Mouse (Mus musculus): ENCODE measurements around the gene Xpot. TPM values are rescaled to one million over a fixed set of nuclear protein-coding genes. Genes with fewer than 3 reads are reported as not detected.

Gene Xpot
- polyA plus RNA-seq, 1 experiment from 2014 or later: 30.3 TPM

GRCm38 (mm10) chr10:121615146-121615870 lies 10.8 kb downstream of the Xpot start:
- Histone ChIP-seq H3K4me2 (no peak overlapping the region), H3K36me3 (replicated peaks) (peaks cover 53% of the 10 kb centered on the region), H3K27ac (no peak overlapping the region)

DNA sequence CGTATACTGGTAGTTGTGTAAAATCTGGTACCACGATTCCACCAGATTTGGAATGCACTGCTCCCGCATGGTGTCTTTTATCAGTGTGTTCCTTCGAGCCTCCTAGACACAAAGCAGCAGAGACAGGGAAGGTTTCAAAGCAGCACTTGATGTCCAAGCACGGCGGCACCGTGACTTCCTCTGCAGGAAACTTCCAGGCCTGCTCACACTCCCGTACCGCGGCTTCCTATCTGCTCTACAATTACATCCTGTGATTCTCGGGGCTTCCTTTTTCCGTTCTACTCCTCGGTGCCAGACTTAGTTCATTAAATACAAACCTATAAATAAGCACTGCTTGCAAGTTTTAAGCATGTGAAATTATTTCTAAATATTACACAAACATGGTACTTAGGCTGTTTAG lies 12.6 kb downstream of the Xpot start:
- ATAC-seq (replicated peaks): no peak
- Histone ChIP-seq H3K9me3 (no peaks in the 10 kb centered on the region), H3K36me3 (replicated peaks) (peaks cover 62% of the 10 kb centered on the region), H3K9ac (no peak overlapping the region), H3K27ac (no peak overlapping the region), H3K4me3 (no peak overlapping the region), H3K27me3 (replicated peaks) (no peaks in the 10 kb centered on the region), H3K4me2 (no peak overlapping the region), H3K4me1 (no peaks in the 10 kb centered on the region)
- 90% methylated on average over 13 of the region's 13 CpGs for WGBS

More at GRCm38 (mm10) chr10:121615146-121615870, 10.8 kb downstream of the Xpot start:
- WGBS: 92% methylated on average over 13 of the region's 13 CpGs
- Histone ChIP-seq H3K9me3 (no peaks in the 10 kb centered on the region), H3K27me3 (replicated peaks) (no peaks in the 10 kb centered on the region), H3K9ac (no peak overlapping the region), H3K4me1 (no peaks in the 10 kb centered on the region), H3K4me3 (no peak overlapping the region)
- ATAC-seq (replicated peaks): no peak

DNA sequence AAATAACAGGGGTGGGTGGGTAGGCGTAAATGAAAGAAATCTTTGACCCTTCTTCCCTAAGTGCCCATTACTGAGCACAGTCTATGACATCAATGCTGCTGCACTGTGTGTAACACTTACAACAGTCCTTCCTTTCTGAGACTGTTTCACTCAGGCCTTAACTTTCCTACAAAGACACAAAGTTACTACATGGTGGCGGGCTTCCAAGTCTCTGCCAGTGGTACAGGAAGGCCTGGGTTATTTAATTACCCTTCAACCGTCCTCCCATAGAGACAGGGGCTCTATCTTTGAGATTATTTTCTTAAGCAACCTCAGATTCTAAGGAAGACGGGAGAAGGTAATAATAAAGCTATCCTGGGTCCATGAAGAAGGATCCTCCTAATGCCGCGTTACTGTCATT lies 13.7 kb downstream of the Xpot start:
- H3K4me2 ChIP-seq: no peak overlapping the region
- no peaks in the 10 kb centered on the region for H3K4me1 ChIP-seq
- WGBS: 93% methylated on average over 6 of the region's 6 CpGs
- no peaks in the 10 kb centered on the region for H3K27me3 ChIP-seq (replicated peaks)
- no peak overlapping the region for H3K27ac ChIP-seq
- H3K36me3 ChIP-seq (replicated peaks): peaks cover 53% of the 10 kb centered on the region
- H3K9ac ChIP-seq: no peak overlapping the region
- no peak for ATAC-seq (replicated peaks)
- no peaks in the 10 kb centered on the region for H3K9me3 ChIP-seq
- H3K4me3 ChIP-seq: no peak overlapping the region

- Histone ChIP-seq H3K36me3 (replicated peaks) (peaks cover 52% of the 10 kb centered on the region), H3K9ac (no peak overlapping the region), H3K4me1 (no peaks in the 10 kb centered on the region), H3K4me3 (no peak overlapping the region), H3K4me2 (no peak overlapping the region), H3K9me3 (no peaks in the 10 kb centered on the region), H3K27ac (no peak overlapping the region), H3K27me3 (replicated peaks) (no peaks in the 10 kb centered on the region)
- no peak for ATAC-seq (replicated peaks)
- 81% methylated on average over 10 of the region's 10 CpGs for WGBS
Measured at GRCm38 (mm10) chr10:121611587-121611986, 14.5 kb downstream of the Xpot start.

GRCm38 (mm10) chr10:121608177-121608576 lies 18.0 kb downstream of the Xpot start:
- Histone ChIP-seq H3K4me1 (no peaks in the 10 kb centered on the region), H3K9ac (no peak overlapping the region), H3K9me3 (no peaks in the 10 kb centered on the region), H3K27me3 (replicated peaks) (no peaks in the 10 kb centered on the region), H3K4me2 (no peak overlapping the region), H3K36me3 (replicated peaks) (peaks cover 65% of the 10 kb centered on the region), H3K27ac (no peak overlapping the region), H3K4me3 (no peak overlapping the region)
- 96% methylated on average over 10 of the region's 10 CpGs for WGBS
- no peak for ATAC-seq (replicated peaks)

DNA sequence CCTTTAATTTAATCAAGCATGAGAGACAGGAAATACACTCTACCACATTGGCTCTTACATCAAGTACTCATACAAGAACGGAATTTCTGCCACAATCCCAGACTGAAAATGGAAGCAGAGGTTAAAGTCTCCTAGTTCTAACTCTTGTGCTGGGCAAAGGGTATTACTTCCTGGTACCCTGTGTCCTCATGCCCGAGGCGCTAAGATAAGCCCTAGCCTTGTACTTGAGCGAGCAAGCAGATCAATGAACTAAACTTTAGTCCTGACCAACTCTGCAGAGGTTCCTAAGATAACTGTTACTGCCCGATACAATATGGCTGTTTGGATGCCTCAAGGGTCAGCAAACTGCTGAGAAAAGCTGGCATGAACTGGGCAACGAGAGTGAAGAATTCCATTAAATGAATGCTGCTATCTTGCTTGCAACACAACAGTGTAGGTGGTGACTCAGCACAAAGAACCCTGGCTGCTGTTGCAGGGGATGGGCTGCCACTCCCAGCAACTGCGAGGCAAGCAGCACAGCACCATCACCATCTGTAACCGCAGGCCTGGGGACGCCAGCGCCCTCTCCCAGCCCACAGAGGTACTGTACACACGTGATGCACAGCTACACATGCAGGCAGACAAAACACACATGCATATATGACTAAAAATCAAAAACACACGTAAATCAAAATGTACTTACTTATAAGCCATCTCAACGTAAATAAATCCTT lies 21.3 kb downstream of the Xpot start:
- no peak for ATAC-seq (replicated peaks)
- H3K27me3 ChIP-seq (replicated peaks): no peaks in the 10 kb centered on the region

GRCm38 (mm10) chr10:121603556-121603955 lies 22.6 kb downstream of the Xpot start:
- WGBS: 89% methylated on average over 4 of the region's 4 CpGs
- no peaks in the 10 kb centered on the region for H3K27me3 ChIP-seq (replicated peaks)
- ATAC-seq (replicated peaks): no peak
- H3K9ac ChIP-seq: no peak overlapping the region
- H3K36me3 ChIP-seq (replicated peaks): peaks cover 67% of the 10 kb centered on the region
- H3K9me3 ChIP-seq: no peaks in the 10 kb centered on the region
- H3K4me3 ChIP-seq: no peak overlapping the region
- no peaks in the 10 kb centered on the region for H3K4me1 ChIP-seq
- H3K27ac ChIP-seq: no peak overlapping the region
- no peak overlapping the region for H3K4me2 ChIP-seq

More for the DNA sequence above, 21.3 kb downstream of the Xpot start:
- Histone ChIP-seq H3K36me3 (replicated peaks) (peaks cover 62% of the 10 kb centered on the region), H3K4me2 (no peak overlapping the region), H3K27ac (no peak overlapping the region), H3K4me1 (no peaks in the 10 kb centered on the region), H3K4me3 (no peak overlapping the region), H3K9ac (no peak overlapping the region), H3K9me3 (no peaks in the 10 kb centered on the region)
- 95% methylated on average over 13 of the region's 13 CpGs for WGBS

- 86% methylated on average over 6 of the region's 6 CpGs for WGBS
- Histone ChIP-seq H3K27ac (no peak overlapping the region), H3K4me1 (no peaks in the 10 kb centered on the region), H3K27me3 (replicated peaks) (no peaks in the 10 kb centered on the region), H3K9me3 (no peaks in the 10 kb centered on the region), H3K9ac (no peak overlapping the region), H3K36me3 (replicated peaks) (peaks cover 60% of the 10 kb centered on the region), H3K4me3 (no peak overlapping the region), H3K4me2 (no peak overlapping the region)
- no peak for ATAC-seq (replicated peaks)
Measured at GRCm38 (mm10) chr10:121601272-121601671, 24.9 kb downstream of the Xpot start.

- Histone ChIP-seq H3K27ac (no peak overlapping the region), H3K4me2 (no peak overlapping the region), H3K4me1 (no peaks in the 10 kb centered on the region), H3K4me3 (no peak overlapping the region), H3K9ac (no peak overlapping the region), H3K36me3 (replicated peaks) (peaks cover 28% of the 10 kb centered on the region), H3K9me3 (no peaks in the 10 kb centered on the region), H3K27me3 (replicated peaks) (no peaks in the 10 kb centered on the region)
- ATAC-seq (replicated peaks): no peak
- WGBS: 86% methylated on average over 9 of the region's 9 CpGs
Measured at GRCm38 (mm10) chr10:121596580-121596979, 29.6 kb downstream of the Xpot start.

- Histone ChIP-seq H3K4me2 (no peak overlapping the region), H3K4me1 (peaks cover 3% of the 10 kb centered on the region), H3K9me3 (no peaks in the 10 kb centered on the region), H3K9ac (no peak overlapping the region), H3K27ac (no peak overlapping the region), H3K4me3 (no peak overlapping the region), H3K36me3 (replicated peaks) (peaks cover 8% of the 10 kb centered on the region; the same call in 1 of the 2 replicates), H3K27me3 (replicated peaks) (no peaks in the 10 kb centered on the region)
- no peak for ATAC-seq (replicated peaks)
- 93% methylated on average over 14 of the region's 14 CpGs for WGBS
Measured at GRCm38 (mm10) chr10:121591106-121591505, 35.0 kb downstream of the Xpot start.

DNA sequence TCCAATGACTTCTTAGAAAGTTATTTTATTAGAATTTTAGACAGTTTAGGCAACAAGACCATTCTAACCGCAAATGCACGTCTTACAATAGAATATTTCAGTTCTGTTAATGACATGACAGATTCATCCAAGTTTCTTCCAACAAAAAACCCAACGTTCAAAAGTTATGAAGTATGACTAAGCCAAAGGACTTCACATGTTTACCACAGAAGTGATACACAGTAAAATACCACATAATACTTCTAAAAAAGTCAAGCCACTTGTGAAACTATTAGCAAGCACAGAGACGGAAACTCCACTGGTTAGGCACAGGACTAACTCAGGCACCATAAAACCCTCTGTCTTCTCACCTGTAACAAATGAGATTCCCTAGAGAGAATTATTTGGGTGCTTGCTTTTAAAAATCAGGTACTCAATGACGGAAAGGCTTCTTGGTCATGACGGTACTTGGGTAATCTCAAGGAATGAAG lies 38.7 kb downstream of the Xpot start:
- H3K27me3 ChIP-seq (replicated peaks): no peaks in the 10 kb centered on the region
- WGBS: 73% methylated on average over 6 of the region's 6 CpGs
- H3K9ac ChIP-seq: no peak overlapping the region
- peak overlapping the region; percentile 64 for H3K4me2 ChIP-seq
- no peaks in the 10 kb centered on the region for H3K9me3 ChIP-seq
- H3K27ac ChIP-seq: no peak overlapping the region
- peaks cover 13% of the 10 kb centered on the region; the same call in 1 of the 2 replicates for H3K36me3 ChIP-seq (replicated peaks)
- no peak for ATAC-seq (replicated peaks)
- peaks cover 16% of the 10 kb centered on the region for H3K4me1 ChIP-seq
- H3K4me3 ChIP-seq: peak overlapping the region; percentile 77

- under 1% methylated on average over 57 of the region's 58 CpGs for WGBS
- ATAC-seq (replicated peaks): peak; percentile 99
- peak within 1 kb of the TSS; percentile 64 for H3K4me2 ChIP-seq
Measured at GRCm38 (mm10) chr10:121586675-121587370, 39.3 kb downstream of the Xpot start, which contains the start of gene Tbk1. Gene Tbk1 (minus strand): TSS chr10:121586787.

More at GRCm38 (mm10) chr10:121586675-121587370, 39.3 kb downstream of the Xpot start, which contains the start of gene Tbk1:
- Histone ChIP-seq H3K36me3 (replicated peaks) (peaks cover 17% of the 10 kb centered on the region; the same call in 1 of the 2 replicates), H3K27me3 (replicated peaks) (no peaks in the 10 kb centered on the region), H3K9me3 (no peaks in the 10 kb centered on the region), H3K4me3 (peak within 1 kb of the TSS; percentile 77), H3K9ac (peak within 1 kb of the TSS; percentile 82), H3K27ac (peak within 1 kb of the TSS; percentile 68), H3K4me1 (peaks cover 16% of the 10 kb centered on the region)
